Mouse (Mus musculus) gastrocnemius, adult 2 months (tissue): ENCODE measurements around the gene Gpr146. TPM values are rescaled to one million over a fixed set of nuclear protein-coding genes. Genes with fewer than 3 reads are reported as not detected.
"Not testable (repeated sequence)": the region's sequence is repeated elsewhere in the genome, so short reads cannot be mapped to it uniquely, and the experiment has no call there.

Experiments
- DNase-seq: peaks from one replicate; pipeline ENCODE4 v3.0.0; 2022
- H3K27ac ChIP-seq: fragments of 200-600 bp; 2 replicates; pipeline ENCODE4 v1.8.1; 2022; ENCODE audit warnings: mild to moderate bottlenecking
- H3K4me3 ChIP-seq: fragments of 200-600 bp; 2 replicates; pipeline ENCODE4 v1.8.1; 2022; ENCODE audit warnings: mild to moderate bottlenecking, moderate library complexity
- CTCF ChIP-seq: fragments of 200-600 bp; IDR thresholded peaks from 2 replicates; pipeline ENCODE4 v1.8.1; 2022; ENCODE audit warnings: antibody characterized with exemption, mild to moderate bottlenecking, moderate library complexity
- intact Hi-C: fragments of 180-260 bp; cut with DNase I; formaldehyde crosslinking; loops from one replicate; pipeline ENCODE4 v1.15.1; 2025
- long read RNA-seq, 2 experiments: library from polyadenylated mRNA; stranded (forward); transcript quantifications; one replicate each; pipeline ENCODE4 v2.0.0; 2021
- total RNA-seq, 2 experiments: library from RNA; stranded (reverse); gene quantifications; 2 replicates each; pipeline ENCODE4 v1.2.3; 2021

Gpr146 gene
- 10 to 100 TPM; 26.5 to 41.2 TPM for total RNA-seq
- long read RNA-seq, experiment 1, full-length matches to known transcripts = 16 of 37 reads
- long read RNA-seq, experiment 1, partial matches to known transcripts = 20 of 37 reads
- long read RNA-seq, experiment 1, other reads (novel, unspliced or antisense) = 1 of 37 reads
- long read RNA-seq, experiment 2, full-length matches to known transcripts = 25 of 59 reads
- long read RNA-seq, experiment 2, partial matches to known transcripts = 0 of 59 reads
- long read RNA-seq, experiment 2, other reads (novel, unspliced or antisense) = 34 of 59 reads

DNA sequence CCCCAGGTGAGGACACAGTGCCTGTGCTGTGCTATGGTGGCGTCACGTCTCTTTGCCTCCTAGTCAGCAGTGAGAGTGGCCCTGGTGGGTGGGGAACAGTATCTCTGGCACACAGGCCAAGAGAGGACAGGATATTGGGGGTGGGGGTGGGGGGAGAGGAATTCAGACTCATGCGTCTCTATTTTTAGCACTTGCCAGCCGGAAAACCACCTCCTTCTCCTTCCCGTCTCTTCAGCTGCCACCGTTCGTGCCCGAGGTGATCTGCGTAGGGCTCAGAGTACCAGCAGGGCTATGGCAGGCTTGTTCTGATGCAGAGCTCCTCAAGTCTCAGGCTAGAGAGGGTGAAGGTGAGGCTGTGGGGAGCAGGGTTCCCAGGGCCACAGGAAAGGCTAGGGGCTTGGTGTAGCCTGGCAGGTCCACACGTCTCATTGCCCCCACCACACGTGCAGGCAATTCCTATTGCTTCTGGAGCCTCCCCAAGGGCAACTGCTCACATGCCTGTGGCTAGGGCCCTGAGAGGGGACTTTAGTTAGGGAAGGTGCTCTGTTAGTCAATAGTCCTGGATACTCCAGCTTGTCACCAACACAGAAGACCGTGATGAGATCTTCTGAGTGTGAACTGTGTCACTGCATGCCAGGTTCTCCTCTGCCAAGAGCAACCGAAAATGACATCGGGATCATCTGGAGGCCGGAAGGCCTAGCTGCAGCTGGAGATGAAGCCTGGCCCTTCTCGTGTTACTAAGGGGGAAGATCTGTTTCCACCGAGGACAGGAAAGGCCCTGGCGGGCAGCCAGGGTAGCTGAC, at the start of gene Gpr146:
Gene Gpr146 (plus strand): TSS at position 230 of the 803 bp plus-strand sequence.
- TF ChIP-seq CTCF = no peak
- DNase-seq = peak; percentile 92
- H3K27ac ChIP-seq = peak within 1 kb of the TSS; percentile 100
- intact Hi-C loops = no loop called here
- H3K4me3 ChIP-seq = peak within 1 kb of the TSS; percentile 25

DNA sequence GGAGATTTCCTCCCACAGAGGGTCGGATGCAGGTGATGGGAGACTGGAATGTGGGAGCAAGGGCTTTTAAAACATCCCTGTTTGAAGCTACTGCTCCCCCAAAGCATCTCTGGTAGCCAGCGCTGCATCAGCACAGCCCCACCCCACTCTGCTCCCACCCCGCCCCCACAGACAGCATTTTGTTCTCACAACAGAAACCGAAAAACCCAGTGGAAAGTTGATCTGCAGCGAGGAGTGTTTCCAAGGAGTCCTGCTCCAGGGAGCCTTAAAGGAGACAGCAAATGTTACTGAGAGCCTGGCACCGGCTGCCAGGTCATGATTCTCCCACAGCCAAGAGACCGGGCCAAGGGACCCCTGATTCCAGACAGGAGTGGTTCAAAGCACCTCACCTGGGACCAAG, 46.7 kb upstream of the Gpr146 start:
- Histone ChIP-seq H3K27ac (peak overlapping the region; percentile 56), H3K4me3 (no peak overlapping the region)
- DNase-seq = no peak
- TF ChIP-seq CTCF = no peak
- intact Hi-C loops = loop anchor here (1.0 kb wide), 1 partner anchor 25 kb away; no protein-coding TSS in a partner anchor

DNA sequence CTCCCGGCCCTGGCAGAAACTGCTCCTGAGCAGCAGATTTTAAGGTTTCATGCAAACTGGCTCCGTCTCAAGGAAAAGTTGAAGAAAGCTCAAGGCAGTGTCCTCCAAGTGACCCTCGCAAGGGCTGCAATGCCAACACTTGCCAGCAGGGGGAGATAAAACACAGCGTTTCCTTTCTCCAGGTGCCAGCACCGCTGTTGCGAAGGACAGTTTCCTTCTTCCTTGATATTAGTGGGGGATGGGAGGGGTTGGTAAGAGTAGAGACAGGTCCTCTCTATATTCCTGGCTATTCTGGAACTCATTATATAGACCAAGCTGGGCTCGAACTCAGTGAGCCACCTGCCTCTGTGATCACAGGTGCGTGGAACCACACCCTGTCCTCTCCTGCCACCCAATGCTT, 45.8 kb upstream of the Gpr146 start:
- Histone ChIP-seq H3K27ac (peak overlapping the region; percentile 56), H3K4me3 (no peak overlapping the region)
- intact Hi-C loops = loop anchor here (1.0 kb wide), 1 partner anchor 24 kb away; no protein-coding TSS in a partner anchor
- TF ChIP-seq CTCF = peak; percentile 98
- peak; percentile 88 for DNase-seq

DNA sequence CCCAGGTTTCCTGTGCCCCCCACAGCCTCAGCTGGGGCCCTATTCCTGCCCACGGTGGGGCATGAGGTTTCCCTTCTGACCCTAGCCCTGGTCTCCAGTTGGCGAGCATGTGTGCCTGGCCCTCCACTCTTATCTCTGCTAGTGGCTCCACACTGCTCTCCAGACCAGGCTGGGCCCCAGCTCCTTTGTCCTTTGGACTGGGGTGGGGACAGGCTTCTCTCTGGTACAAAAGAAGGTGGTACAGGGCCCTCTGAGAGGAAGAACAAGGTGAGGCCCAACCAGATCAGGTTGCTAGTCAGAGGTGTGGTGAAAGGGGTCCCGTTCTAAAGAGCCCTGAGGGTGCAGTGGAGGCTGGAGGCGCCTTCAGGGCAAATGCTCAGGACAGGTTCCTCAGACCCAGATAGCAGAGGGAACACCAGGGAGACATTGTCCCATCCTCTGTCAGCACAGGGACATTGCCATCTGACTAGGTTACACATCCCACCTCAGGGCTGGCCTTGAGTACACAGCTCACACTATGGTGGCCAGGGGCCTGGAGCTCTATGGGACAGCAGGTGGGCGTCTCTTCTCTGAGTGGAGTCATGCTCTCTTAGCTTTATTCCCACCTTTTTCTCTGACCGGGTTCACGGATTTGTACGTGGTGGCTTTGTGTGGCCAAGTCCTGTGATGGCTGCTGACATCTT, 44.8 kb upstream of the Gpr146 start:
- intact Hi-C loops = no loop called here
- no peak for TF ChIP-seq CTCF
- H3K27ac ChIP-seq = no peak overlapping the region
- DNase-seq = no peak
- H3K4me3 ChIP-seq = no peak overlapping the region

DNA sequence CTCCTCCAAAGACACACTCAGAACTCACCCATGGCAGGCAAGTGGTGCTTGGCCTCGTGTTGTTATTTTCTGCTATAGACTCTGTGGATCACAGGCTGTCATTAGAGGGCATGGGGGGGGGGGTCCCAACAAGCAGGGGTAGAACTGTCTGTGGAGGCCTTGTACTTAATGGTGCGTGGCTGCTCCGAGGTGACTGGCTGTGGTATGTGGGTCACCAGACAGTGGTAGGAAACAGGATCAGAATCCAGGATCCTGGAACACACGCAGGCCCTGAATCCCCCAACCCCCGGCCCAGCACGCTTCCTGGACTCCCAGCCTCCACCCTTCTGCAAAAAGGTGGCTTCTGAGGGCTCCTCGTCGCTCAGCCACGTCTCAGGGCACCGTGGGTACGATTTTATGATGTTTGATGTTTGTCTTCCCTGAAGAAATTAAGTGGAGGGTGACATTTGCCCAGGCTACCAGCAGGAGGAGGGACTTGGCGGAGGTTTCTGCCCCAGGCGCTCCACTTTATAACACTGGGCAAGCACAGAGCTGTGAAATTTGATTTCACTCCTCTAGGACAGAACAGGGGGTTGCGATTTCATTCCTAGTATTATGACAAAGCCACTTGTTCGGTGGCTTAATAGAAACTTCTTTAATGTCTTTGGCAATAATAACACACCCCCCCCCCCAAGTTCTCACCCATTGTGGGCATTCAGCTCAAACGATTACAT, 44.0 kb upstream of the Gpr146 start:
- peak; percentile 37 for TF ChIP-seq CTCF
- no peak for DNase-seq
- intact Hi-C loops = no loop called here

DNA sequence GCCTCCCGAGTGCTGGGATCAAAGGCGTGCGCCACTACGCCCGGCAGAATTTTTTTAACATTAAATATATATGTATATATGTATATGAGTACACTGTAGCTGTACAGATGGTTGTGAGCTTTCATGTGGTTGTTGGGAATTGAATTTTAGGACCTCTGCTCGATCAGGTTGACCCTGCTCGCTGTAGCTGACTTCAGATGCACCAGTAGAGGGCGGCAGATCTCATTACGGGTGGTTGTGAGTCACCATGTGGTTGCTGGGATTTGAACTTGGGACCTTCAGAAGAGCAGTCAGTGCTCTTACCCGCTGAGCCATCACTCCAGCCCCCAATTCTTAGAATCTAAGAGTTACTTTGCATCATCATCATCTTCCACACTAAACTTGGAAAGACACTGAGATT, 43.1 kb upstream of the Gpr146 start:
- TF ChIP-seq CTCF = peak; percentile 15
- H3K27ac ChIP-seq, DNase-seq, H3K4me3 ChIP-seq, intact Hi-C loops: not testable (repeated sequence)

More for the DNA sequence above, 44.0 kb upstream of the Gpr146 start:
- Histone ChIP-seq H3K4me3 (no peak overlapping the region), H3K27ac (no peak overlapping the region; the same call in 1 of the 2 replicates)

DNA sequence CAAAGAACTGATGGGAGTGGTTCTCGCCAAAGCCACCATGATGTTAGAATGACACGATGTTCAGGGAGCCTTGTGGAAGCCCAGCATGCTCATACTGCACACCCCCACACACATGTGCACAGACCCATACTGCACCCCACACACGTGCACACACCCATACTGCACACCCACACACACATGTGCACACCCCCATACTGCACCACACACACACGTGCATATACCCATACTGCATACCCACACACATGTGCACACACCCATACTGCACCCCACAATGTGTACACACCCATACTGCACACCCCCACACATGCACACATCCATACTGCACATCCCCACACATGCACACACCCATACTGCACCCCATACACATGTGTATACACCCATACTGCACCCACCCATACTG, 41.9 kb upstream of the Gpr146 start:
- DNase-seq = no peak
- intact Hi-C loops = no loop called here
- Histone ChIP-seq H3K4me3 (no peak overlapping the region), H3K27ac (no peak overlapping the region)
- TF ChIP-seq CTCF = no peak

DNA sequence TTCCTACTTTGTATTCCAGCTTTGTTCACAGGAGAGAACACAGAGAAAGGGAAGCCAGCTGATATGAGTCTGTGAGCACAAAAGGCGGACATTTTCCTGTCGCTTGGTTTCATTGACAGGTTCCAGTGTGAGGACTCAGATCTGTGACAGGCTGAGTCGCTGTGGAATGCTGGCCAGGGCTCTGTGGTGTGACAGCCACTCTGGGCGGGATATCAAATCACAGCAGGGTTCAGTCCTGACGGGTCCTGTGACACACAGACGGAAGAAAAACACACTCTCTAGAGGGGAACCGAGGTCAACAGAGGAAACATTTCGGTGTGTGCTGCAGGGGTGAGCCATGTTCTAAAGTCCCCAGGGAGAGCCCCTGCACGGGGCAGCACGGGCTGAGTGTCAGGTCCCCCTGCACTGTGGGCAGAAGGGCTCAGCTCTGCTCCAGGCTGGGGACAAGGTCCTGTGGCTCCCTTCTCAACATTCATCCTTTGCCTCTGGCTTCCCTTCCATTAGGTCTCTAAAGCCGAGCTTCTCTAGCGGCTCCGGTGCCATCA, 39.6 kb upstream of the Gpr146 start:
- peak overlapping the region; percentile 26; the same call in 1 of the 2 replicates for H3K4me3 ChIP-seq
- peak; percentile 71 for DNase-seq
- H3K27ac ChIP-seq = peak overlapping the region; percentile 84
- TF ChIP-seq CTCF = no peak
- intact Hi-C loops = no loop called here

DNA sequence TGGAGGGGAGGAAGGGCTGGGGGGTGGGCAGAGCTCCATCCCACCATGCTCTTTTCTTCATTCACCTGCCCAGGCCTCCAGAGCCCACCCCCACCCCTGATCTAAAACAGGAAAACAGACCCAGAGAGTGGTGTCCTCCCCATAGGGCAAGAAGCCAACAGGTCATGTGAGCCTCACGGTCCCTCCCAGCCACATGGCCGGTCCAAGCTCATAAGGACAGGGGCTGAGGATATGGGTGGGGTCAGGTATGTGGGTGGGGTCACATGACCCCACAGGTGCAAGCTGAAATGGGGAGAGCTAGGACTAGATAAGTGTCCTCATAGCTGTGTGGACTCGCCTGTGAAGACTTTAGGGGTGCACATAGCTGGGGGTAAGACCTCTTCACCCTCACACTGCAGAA, 39.1 kb upstream of the Gpr146 start:
- no peak for DNase-seq
- intact Hi-C loops = no loop called here
- Histone ChIP-seq H3K4me3 (peak overlapping the region; percentile 26; the same call in 1 of the 2 replicates), H3K27ac (peak overlapping the region; percentile 84)
- TF ChIP-seq CTCF = no peak

DNA sequence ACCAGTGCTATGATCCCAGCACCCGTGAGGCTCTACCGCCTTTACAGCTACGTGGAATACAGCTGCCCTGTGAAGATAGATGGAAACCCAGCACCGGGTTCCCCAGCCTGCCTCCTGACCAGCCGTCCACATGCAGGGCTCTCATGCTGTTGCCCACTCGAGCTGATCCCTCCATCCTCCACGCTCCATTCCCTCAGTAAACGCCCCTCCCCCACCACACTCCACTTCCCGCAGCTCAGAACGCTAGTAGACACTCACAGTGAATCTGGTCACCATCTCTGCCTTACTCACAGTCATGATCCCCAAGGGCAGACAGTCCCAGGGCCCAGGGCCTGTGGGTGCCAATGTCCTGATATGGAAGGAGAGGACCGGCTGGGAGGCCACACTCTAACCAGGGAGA, 38.6 kb upstream of the Gpr146 start:
- no peak for DNase-seq
- Histone ChIP-seq H3K4me3 (no peak overlapping the region), H3K27ac (peak overlapping the region; percentile 84)
- no peak for TF ChIP-seq CTCF
- intact Hi-C loops = no loop called here

DNA sequence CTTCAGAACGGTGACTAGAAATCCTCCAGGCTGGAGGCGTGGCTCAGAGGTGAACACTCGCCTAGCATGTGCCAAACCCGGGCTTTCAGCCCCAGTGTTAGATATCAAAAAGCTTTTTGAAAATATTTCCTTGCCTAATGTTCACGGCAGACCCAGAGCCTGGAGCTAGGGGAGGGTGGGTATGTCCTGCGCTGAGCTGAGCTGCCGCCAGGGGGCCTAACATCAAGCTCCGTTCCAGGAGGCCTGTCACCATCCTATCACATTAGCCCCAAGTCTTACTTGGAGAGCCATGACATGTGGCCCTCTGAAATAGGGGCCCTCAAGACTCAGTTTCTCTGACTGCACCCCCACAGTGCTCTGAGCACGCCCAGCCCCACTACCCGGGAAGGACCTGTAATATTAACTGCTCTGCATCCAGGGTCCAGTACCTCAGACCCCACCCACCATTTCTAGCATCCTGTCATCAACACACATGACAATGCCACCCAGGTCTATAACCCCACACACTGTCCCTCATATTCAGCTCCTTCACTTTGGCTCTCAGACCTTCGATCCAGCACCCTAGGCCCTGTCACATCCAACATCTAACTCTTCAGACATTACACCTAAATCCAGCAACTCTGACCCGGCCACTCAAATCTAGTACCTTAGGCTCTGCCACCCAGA, 33.3 kb upstream of the Gpr146 start:
- peak; percentile 87 for DNase-seq
- H3K4me3 ChIP-seq = peak overlapping the region; percentile 94
- H3K27ac ChIP-seq = peak overlapping the region; percentile 97
- peak; percentile 91 for TF ChIP-seq CTCF
- intact Hi-C loops = loop anchor here (5.0 kb wide), 1 partner anchor 123 kb away; no protein-coding TSS in a partner anchor
